Mouse (Mus musculus) liver, postnatal 0 days (tissue): ENCODE measurements around the gene Sp100.
"Not testable (repeated sequence)": the region's sequence is repeated elsewhere in the genome, so short reads cannot be mapped to it uniquely, and the experiment has no call there.

Experiments used
- CTCF ChIP-seq: sonication (generic); IDR thresholded peaks from 2 replicates; pipeline ENCODE4 v1.5.1; 2016; ENCODE audit warnings: antibody characterized with exemption, low read depth
- EP300 ChIP-seq: IDR thresholded peaks from 2 replicates; pipeline ENCODE4 v1.6.1; 2016; ENCODE audit warnings: antibody characterized with exemption, low read depth, mild to moderate bottlenecking

GRCm38 (mm10) chr1:85604341-85604740 is 45.4 kb upstream of the Sp100 start:
- TF ChIP-seq CTCF, EP300: not testable (repeated sequence)
